Mouse (Mus musculus) liver, embryonic 14.5 days (tissue): ENCODE data around the gene Cavin1. TPM values are rescaled to one million over a fixed set of nuclear protein-coding genes. Genes with fewer than 3 reads are reported as not detected.

ENCODE experiments used
- ATAC-seq: fragments of 200-750 bp; cut with Nextera tagmentation; 2 replicates; pipeline ENCODE4 v1.8.0; 2017; ENCODE audit warnings: moderate number of reproducible peaks, mild to moderate bottlenecking, moderate library complexity; ENCODE audit not compliant: insufficient read depth
- DNase-seq, 3 experiments: peaks; one replicate each; pipeline ENCODE4 v3.0.0-alpha.2; 2012 to 2013; ENCODE audit warnings: low read depth in 3 of 3, low spot score in 3 of 3
- H3K27ac ChIP-seq: fragments of 300-500 bp; sonication (generic); 2 replicates; pipeline ENCODE4 v1.5.1; 2014; ENCODE audit warnings: moderate library complexity, mild to moderate bottlenecking, control low read depth, inconsistent platforms
- H3K27me3 ChIP-seq: fragments of 300-500 bp; sonication (generic); 2 replicates; pipeline ENCODE4 v1.6.1; 2014; ENCODE audit warnings: mild to moderate bottlenecking, low read length, moderate library complexity; ENCODE audit not compliant: control insufficient read depth, insufficient read depth
- H3K36me3 ChIP-seq: fragments of 300-500 bp; sonication (generic); replicated peaks from 2 replicates; pipeline ENCODE4 v1.6.1; 2014; ENCODE audit warnings: low read depth; ENCODE audit not compliant: control insufficient read depth, insufficient read depth
- H3K4me1 ChIP-seq, 2 experiments: fragments of 200-500 bp in 1 of 2; fragments of 300-500 bp in 1 of 2; sonication (generic) in 1 of 2; replicated peaks; 2 replicates each; pipeline ENCODE4 v1.6.1; 2012 to 2014; ENCODE audit warnings: antibody characterized with exemption in 1 of 2, inconsistent platforms in 1 of 2, low read length in 1 of 2; ENCODE audit not compliant: control insufficient read depth in 2 of 2, insufficient read depth in 2 of 2
- H3K4me2 ChIP-seq: fragments of 300-500 bp; sonication (generic); 2 replicates; pipeline ENCODE4 v1.6.1; 2014; ENCODE audit warnings: low read depth, mild to moderate bottlenecking, control low read depth, moderate library complexity
- H3K4me3 ChIP-seq, 2 experiments: fragments of 200-500 bp in 1 of 2; fragments of 300-500 bp in 1 of 2; sonication (generic) in 1 of 2; 2 replicates each; pipeline ENCODE4 v1.5.1; 2012 to 2014; ENCODE audit warnings: low read depth in 2 of 2, low read length in 2 of 2, mild to moderate bottlenecking in 2 of 2, control low read depth in 1 of 2, inconsistent platforms in 1 of 2, moderate library complexity in 1 of 2; ENCODE audit not compliant: insufficient read depth in 1 of 2
- H3K9ac ChIP-seq: fragments of 300-500 bp; sonication (generic); replicated peaks from 2 replicates; pipeline ENCODE4 v1.6.1; 2014; ENCODE audit warnings: mild to moderate bottlenecking, control low read depth, moderate library complexity
- H3K9me3 ChIP-seq: fragments of 300-500 bp; sonication (generic); 2 replicates; pipeline ENCODE4 v1.6.1; 2016; ENCODE audit warnings: low read length, mixed read lengths; ENCODE audit not compliant: control insufficient read depth
- CTCF ChIP-seq: IDR thresholded peaks from 2 replicates; pipeline ENCODE4 v1.5.1; 2016; ENCODE audit warnings: antibody characterized with exemption, low read depth, control low read depth
- EP300 ChIP-seq: IDR thresholded peaks from 2 replicates; pipeline ENCODE4 v1.6.1; 2016; ENCODE audit warnings: antibody characterized with exemption, low read depth
- WGBS: fragments of 180-500 bp; shearing (Covaris S2); extraction: QIAGEN DNeasy Blood & Tissue Kit; methylation state at CpG from one replicate; pipeline ENCODE4 v1.1.7; 2014; ENCODE audit not compliant: insufficient replicate concordance; 5-methylcytosine and 5-hydroxymethylcytosine counted together
- polyA plus RNA-seq, 2 experiments: library from polyadenylated mRNA; depleted of rRNA in 1 of 2; stranded (reverse) in 1 of 2; unstranded in 1 of 2; fragments of >200 nt; fragmentation: Nextera tagmentation in 1 of 2; extraction: Ambion mirVana in 1 of 2; gene quantifications; 2 replicates each; pipeline versions ENCODE4 v1.2.1 to v1.2.3; 2012 to 2014

Gene Cavin1
- polyA plus RNA-seq, 2 experiments, result 7.0 to 8.1 TPM

GRCm38 (mm10) chr11:100968501-100968900 is 2.2 kb downstream of the Cavin1 start:
- ATAC-seq, result no peak
- no peak overlapping the region for H3K9ac ChIP-seq

GRCm38 (mm10) chr11:100967881-100968420 is 2.7 kb downstream of the Cavin1 start:
- Histone ChIP-seq H3K4me1 (peaks cover 4 to 17% of the 10 kb centered on the region in 2 experiments; a peak in 3 of 4 replicates), H3K27ac (no peak overlapping the region), H3K9ac (no peak overlapping the region), H3K4me2 (no peak overlapping the region), H3K27me3 (peaks cover 38% of the 10 kb centered on the region), H3K36me3 (no peaks in the 10 kb centered on the region), H3K4me3 (no peak overlapping the region), H3K9me3 (no peaks in the 10 kb centered on the region)
- TF ChIP-seq CTCF (no peak), EP300 (no peak)
- WGBS, result 69% methylated on average over 5 of the region's 5 CpGs
- DNase-seq, result no peak
- ATAC-seq, result no peak

More at GRCm38 (mm10) chr11:100968501-100968900, 2.2 kb downstream of the Cavin1 start:
- TF ChIP-seq CTCF, result no peak
- no peak for TF ChIP-seq EP300
- peak overlapping the region in 1 of 2 experiments; percentile 49; a peak in 1 of 4 replicates for H3K4me3 ChIP-seq
- 69% methylated on average over 5 of the region's 5 CpGs for WGBS
- no peak for DNase-seq
- H3K9me3 ChIP-seq, result no peaks in the 10 kb centered on the region
- peaks cover 38% of the 10 kb centered on the region for H3K27me3 ChIP-seq
- peak overlapping the region; percentile 82 for H3K4me2 ChIP-seq
- H3K4me1 ChIP-seq, result peaks cover 0 to 14% of the 10 kb centered on the region in 2 experiments; a peak in 2 of 4 replicates
- no peaks in the 10 kb centered on the region for H3K36me3 ChIP-seq
- no peak overlapping the region for H3K27ac ChIP-seq

GRCm38 (mm10) chr11:100967376-100967775 is 3.3 kb downstream of the Cavin1 start:
- no peak overlapping the region for H3K4me3 ChIP-seq
- H3K27ac ChIP-seq, result no peak overlapping the region
- ATAC-seq (no peak), DNase-seq (no peak)
- no peak overlapping the region for H3K4me2 ChIP-seq
- no peak overlapping the region for H3K9ac ChIP-seq
- no peaks in the 10 kb centered on the region for H3K36me3 ChIP-seq
- TF ChIP-seq CTCF, result no peak
- no peak for TF ChIP-seq EP300
- H3K4me1 ChIP-seq, result peaks cover 4 to 17% of the 10 kb centered on the region in 2 experiments; a peak in 3 of 4 replicates
- WGBS, result 56% methylated on average over 5 of the region's 5 CpGs
- no peaks in the 10 kb centered on the region for H3K9me3 ChIP-seq
- peaks cover 36% of the 10 kb centered on the region for H3K27me3 ChIP-seq

GRCm38 (mm10) chr11:100965760-100966159 is 4.9 kb downstream of the Cavin1 start:
- WGBS, result 12% methylated on average over 6 of the region's 6 CpGs
- Histone ChIP-seq H3K9ac (no peak overlapping the region), H3K4me1 (peaks cover 4 to 20% of the 10 kb centered on the region in 2 experiments; a peak in 3 of 4 replicates), H3K36me3 (no peaks in the 10 kb centered on the region), H3K27ac (no peak overlapping the region), H3K4me3 (no peak overlapping the region), H3K27me3 (peaks cover 23% of the 10 kb centered on the region), H3K9me3 (no peaks in the 10 kb centered on the region), H3K4me2 (no peak overlapping the region)
- TF ChIP-seq CTCF, result no peak
- TF ChIP-seq EP300, result no peak
- ATAC-seq (peak; percentile 30; the same call in 1 of the 2 replicates), DNase-seq (no peak)

GRCm38 (mm10) chr11:100964901-100965542 is 5.7 kb downstream of the Cavin1 start:
- H3K4me1 ChIP-seq, result peaks cover 7 to 22% of the 10 kb centered on the region in 2 experiments; a peak in 3 of 4 replicates
- no peak overlapping the region for H3K4me3 ChIP-seq
- H3K9ac ChIP-seq, result no peak overlapping the region
- H3K36me3 ChIP-seq, result no peaks in the 10 kb centered on the region
- DNase-seq, result no peak
- no peak overlapping the region for H3K4me2 ChIP-seq
- H3K27ac ChIP-seq, result no peak overlapping the region
- H3K27me3 ChIP-seq, result peaks cover 15% of the 10 kb centered on the region
- WGBS, result 72% methylated on average over 6 of the region's 6 CpGs
- TF ChIP-seq EP300 (no peak), CTCF (no peak)
- H3K9me3 ChIP-seq, result no peaks in the 10 kb centered on the region
- no peak for ATAC-seq
